Mouse (Mus musculus) stomach, postnatal 0 days (tissue): Measurements from ENCODE around the gene Larp1.

ENCODE experiments used
- CTCF ChIP-seq: IDR thresholded peaks from 2 replicates; pipeline ENCODE4 v1.5.1; 2016; ENCODE audit warnings: antibody characterized with exemption, low read depth, mild to moderate bottlenecking, moderate library complexity
- EP300 ChIP-seq: optimal IDR thresholded peaks from 2 replicates; pipeline ENCODE3; 2016; ENCODE audit warnings: antibody characterized with exemption

DNA sequence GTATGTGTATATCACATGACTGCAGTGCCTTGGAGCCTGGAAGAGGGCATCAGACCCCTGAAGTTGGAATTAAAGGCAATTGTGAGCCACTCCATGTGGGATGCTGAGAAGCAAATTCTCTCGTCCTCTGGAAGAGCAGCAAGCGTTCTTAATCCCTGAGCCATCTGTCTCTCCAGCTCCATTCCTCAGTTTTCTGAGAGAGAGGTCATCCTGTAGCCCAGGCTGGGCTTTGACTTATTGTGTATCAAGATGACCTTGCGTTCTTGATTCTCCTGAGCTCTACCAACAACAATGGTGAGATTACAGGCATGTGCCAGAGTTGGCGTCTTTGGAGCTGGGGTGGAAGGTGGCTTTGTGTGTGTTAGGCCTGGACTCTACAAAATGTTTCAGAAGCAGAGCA, 85.9 kb downstream of the Larp1 start:
- no peak for TF ChIP-seq CTCF
- no peak for TF ChIP-seq EP300
